Mouse (Mus musculus): Measurements from ENCODE around the gene Plvap.

The Plvap gene

DNA sequence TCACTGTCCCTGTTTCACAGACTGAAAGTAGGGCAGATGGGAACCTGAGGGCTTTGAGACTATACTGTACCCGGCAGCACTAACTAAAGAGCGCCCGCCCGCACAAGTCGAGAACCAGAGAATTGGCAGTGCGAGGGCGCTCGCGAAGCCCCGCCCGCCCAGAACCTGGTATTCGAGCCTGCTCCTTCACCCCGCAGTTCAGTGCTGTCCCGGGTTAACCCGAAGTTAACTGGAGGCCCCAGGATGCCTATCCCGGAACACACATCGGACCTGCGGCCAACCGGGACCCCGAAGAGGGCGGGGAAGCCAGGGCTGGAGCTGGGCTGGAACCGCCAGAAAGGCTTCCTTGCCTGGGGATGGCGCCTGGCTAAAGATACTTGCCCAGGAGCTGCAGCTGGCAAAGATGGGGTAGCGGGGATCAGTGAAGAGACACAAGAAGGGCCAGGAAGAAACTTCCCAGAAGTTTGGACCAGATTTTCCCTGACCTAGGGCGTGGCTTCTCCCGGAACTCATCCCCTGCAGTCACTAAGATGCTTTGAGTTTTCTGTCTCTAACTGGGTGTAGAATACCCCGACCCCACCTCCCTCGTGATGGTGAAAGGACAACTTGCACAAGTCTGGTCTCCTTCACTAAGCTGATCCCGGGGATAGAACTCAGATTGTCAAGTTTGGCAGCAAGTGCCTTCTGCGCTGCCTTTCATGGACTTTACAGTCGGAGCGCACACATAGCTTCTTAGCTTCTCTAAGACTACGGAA, 23.7 kb downstream of the Plvap start, which contains the start of gene Gtpbp3:
Gene Gtpbp3 (plus strand): TSS at position 413 of the 755 bp plus-strand sequence.
- peak; percentile 86 for DNase-seq (ENCODE audit: low read depth, low spot score)

GRCm38 (mm10) chr8:71486136-71486529, 25.4 kb downstream of the Plvap start:
- DNase-seq (ENCODE audit: low read depth, low spot score), result no peak

DNA sequence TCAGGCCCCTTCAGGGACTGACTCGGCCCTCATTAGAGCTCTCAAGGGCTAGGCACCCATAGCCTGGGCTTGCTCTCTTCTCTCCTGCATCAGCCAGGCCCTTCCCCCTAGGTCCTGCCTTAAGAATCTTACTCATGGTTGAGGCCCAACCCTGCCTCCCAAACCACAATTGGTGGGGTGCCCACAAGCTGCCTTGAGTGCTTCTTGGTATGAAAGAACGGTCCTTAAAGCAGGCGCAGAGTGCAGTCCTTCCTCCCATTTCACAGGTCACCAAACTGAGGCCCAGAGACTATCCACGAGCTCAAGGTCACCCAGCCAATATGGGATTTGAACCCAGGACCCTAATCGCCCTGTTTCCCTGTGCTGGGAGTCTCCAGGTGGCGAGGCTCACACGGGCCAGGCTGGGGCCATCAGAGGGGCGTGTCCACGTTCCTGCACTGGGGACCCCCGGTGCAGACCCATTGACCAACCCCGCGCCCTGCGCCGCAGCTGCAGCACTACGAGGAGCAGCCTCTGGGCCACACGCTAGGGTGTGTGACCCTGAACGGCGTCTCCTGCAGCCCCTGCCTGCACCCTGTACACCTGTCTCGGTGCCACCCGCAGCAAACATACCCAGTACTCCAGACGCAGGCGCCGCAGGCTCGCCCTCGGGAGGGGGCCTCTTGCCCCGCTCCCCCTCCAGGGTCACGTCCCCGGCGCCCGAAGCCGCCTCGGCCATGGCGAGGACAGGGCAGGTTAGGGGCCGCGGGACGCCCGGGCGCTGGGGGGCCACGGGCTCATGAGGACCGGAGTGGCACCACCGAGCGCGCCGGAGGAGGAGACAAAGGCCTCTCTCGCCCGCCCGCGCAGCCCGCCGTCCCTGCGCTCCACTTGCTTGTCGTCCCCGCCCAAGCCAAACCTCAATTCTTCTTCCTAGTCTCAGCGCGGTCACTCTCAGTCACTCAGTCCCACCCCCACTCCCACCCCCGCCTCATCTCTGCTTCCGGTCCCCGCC, 26.1 kb downstream of the Plvap start, which contains the start of gene Ano8:
Gene Ano8 (minus strand): TSS at position 822 of the 994 bp plus-strand sequence.
- peak; percentile 90 for DNase-seq (ENCODE audit: low read depth, low spot score)

GRCm38 (mm10) chr8:71484736-71485135, 26.8 kb downstream of the Plvap start:
- no peak for DNase-seq (ENCODE audit: low read depth, low spot score)

DNA sequence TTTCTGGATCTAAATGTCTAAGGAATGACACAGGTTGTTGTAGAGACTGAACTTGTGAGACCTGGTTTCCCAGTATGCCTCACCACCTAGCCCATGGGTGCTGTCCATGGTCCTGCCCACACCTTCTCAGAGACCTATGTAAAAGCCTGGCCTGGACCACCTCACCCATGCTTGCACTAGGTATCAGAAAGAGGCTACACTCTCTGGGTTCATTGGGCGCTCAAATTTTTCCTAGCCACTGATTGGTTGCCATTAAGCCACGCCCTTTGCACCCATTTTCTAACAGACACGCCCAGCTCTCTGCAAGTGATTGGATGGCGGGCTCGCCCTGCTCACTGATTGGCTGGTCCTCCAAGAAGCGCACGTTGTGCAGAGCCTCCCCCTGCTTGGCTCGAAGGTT, 27.6 kb downstream of the Plvap start:
- peak; percentile 60 for DNase-seq (ENCODE audit: low read depth, low spot score)

DNA sequence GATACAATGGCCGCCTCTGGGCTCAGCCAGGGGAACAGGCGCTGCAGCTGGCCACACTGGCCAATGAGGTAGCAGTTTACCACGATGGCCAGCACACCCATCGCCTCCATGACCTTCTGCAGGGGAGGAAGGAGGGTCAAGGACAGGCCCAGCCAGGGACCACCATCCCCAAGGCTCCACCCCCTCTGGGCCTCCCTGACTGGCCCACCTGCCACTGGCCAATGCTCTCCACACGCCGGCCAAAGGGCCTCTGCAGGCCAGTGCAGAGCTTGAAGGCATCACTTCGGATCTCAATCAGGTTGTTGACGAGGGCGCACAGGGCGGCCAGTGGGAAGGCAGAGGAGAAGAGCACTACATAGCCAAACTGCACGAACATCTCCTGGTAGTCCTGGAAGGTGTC, 32.6 kb downstream of the Plvap start:
- DNase-seq (ENCODE audit: low read depth, low spot score), result no peak

- DNase-seq (ENCODE audit: low read depth, low spot score), result peak; percentile 64
Observed at GRCm38 (mm10) chr8:71477196-71477845, 34.2 kb downstream of the Plvap start.

DNA sequence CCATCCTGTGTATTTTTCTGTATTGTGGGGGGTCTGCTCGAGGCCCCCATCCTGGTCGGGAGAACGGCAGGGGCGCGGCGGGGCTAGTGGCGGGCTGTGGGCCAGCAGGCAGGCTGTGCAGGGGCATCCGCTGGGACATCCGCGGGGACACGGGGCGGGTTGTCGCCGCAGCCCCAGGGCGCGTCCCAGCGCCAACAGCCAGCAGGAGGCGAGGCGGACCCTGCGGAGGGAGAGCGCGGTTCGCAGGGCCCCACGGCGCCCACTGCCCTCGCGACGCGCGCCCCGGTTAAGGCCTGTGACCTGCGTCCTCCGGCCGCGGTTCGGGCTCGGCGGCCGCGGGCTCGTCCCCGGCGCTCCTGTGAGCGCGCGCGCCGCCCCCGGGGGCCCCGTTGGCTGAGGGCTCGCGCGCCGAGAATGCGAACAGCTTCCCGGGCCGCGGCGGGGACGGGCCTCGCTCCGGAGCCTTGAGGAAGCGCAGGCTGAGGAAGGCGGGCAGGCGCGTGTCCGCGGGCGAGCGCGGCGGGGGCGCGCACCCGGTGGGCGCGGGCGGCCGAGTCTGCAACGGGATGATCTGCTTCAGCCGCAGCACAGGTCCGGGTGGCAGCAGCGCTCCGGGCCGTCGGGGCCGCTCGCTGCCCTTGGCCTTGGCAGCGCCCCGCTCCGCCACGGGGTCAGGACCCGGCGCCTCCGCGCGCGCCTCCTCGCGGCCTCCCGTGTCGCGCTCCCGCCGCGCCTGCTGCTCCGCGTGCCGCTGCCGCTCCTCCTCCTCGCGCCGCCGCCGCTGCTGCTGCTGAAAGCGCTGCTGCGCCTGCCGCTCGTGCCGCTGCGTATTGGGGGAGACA, 35.2 kb downstream of the Plvap start:
- DNase-seq (ENCODE audit: low read depth, low spot score), result peak; percentile 53

DNA sequence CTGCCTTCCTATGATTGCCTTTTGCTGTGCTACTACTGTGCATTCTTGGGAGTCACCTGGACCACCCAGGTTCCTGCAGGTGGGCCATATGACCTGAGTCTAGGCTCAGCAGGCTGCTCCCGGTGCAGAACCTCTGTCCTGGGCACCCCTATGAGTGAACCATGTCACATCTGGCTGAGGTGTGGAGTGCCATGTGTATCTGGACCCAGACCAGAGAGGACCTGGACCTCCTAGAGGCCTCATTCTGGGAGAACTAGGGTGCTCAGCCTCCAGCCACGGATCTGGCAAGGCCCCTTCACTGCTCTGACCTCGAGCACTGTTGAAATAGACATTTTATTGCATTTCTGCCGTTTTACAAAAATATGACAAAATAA, 35.9 kb downstream of the Plvap start:
- DNase-seq (ENCODE audit: low read depth, low spot score), result no peak

GRCm38 (mm10) chr8:71474785-71475701, 36.5 kb downstream of the Plvap start:
- no peak for DNase-seq (ENCODE audit: low read depth, low spot score)

GRCm38 (mm10) chr8:71474344-71474743, 37.2 kb downstream of the Plvap start:
- DNase-seq (ENCODE audit: low read depth, low spot score), result no peak

DNA sequence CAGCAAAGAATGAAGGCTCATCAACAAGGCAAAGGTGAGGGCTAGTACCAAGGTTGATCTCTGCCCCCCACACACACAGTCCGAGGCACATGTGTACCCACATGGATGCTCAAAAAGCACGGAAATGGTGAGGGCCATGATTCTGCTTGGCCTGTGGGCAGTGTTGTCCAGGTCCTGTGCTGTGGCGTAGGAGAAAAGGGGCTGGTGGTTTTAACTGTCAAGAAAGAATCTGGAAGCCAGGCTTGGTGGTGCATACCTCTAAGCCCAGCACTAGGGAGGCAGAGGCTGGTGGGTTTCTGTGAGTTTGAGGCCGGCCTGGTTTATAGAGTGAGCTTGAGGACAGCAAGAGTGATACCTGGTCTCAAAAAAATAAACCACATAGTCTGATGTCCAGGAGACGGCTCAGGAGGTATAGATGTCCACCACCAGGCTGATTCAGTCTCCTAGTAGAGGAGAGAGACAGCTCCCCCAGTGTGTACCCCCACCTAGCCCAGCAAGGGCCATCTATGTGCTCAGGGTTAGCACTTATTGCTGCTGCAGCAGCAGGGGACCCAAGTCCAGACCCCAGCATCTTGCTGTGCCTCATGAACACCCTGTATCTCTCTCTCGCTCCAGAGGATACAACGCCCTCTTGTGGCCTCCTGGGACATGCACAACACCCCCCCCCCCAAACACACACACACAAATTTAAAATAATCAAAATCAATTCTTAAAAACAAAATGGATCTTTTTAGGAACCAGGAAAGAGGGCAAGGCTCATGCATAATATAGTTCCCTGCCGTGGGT, 38.8 kb downstream of the Plvap start:
- DNase-seq (ENCODE audit: low read depth, low spot score), result no peak

DNA sequence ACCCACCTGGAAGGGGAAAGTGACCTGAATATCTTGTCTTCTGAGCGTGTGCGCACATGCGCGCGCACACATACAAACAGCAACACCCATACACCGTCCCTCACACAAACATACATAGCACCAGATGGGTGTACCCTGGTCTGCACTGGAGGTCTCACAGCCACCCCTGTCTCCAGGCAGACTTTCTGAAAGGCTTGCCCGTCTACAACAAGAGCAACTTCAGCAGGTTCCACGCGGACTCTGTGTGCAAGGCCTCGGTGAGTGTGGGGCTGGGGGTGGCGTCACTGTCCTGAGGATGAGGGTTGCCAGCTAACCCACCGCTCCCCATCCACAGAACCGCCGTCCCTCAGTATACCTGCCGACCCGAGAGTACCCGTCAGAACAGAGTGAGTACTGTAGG, 39.7 kb downstream of the Plvap start:
- DNase-seq (ENCODE audit: low read depth, low spot score), result no peak

DNA sequence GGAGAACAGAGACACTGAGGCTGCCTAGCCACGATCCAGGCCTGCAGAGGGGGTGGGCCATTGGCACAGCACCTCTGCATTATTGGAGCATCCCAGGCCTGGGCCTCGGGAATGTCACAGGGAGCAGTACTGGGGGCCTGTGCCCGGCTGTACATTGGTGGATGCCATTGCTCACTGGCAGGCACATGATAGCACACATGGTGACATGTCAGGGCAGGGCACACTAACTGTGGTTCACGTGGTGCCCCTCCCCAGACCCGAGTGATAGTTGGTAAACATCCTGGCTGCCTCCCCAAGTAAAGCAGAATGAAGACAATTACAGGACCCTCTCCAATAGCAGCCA, 40.7 kb downstream of the Plvap start:
- no peak for DNase-seq (ENCODE audit: low read depth, low spot score)

GRCm38 (mm10) chr8:71470146-71470912, 41.2 kb downstream of the Plvap start:
- no peak for DNase-seq (ENCODE audit: low read depth, low spot score)

GRCm38 (mm10) chr8:71469411-71469810, 42.1 kb downstream of the Plvap start:
- DNase-seq (ENCODE audit: low read depth, low spot score), result peak; percentile 53

DNA sequence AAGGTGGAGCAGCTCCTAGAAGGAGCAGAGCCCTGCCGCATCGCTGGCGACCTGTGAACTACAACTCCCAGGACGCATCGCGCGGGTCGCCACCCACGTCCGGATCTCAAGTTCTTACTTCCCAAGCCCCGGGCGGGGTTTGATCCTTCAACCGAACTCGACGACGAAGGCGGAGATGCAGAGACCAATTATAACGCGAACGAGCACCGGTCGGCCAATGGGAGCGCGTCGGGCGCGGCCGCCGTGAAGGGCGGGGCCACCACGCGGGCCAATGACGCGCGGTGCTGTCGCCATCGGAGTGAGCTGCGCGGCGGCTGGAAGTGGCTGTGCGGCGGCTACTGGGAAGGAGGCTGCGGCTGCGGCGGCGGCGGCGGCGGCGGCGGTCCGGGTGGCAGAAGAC, 42.6 kb downstream of the Plvap start, which contains the start of gene Dda1:
Gene Dda1 (plus strand): TSS at position 284 of the 400 bp plus-strand sequence.
- peak; percentile 99 for DNase-seq (ENCODE audit: low read depth, low spot score)

DNA sequence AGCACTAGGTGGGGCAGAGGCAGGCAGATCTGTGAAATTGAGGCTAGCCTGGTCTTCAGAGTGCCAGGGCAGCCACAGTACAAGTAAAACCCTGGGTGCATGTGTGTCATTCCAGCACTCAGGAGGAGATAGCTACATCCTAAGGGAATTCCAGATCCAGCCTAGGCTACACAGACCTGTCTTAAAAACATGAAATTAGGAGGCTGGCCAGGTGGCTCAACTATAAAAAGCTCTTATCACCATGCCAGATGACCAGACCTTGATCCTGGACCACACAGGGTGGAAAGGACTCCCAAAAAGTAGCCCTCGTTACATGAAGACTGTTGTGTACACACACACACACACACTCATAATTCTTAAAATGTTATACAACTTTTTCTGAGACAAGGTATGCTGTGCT, 43.6 kb downstream of the Plvap start:
- no peak for DNase-seq (ENCODE audit: low read depth, low spot score)

Data from 3T3-L1 (cell line).